Mouse (Mus musculus) kidney, adult 2 months (tissue): ENCODE data around the gene Azin2.

ENCODE experiments used
- CTCF ChIP-seq: fragments of 200-500 bp; conservative IDR thresholded peaks from 2 replicates; pipeline ENCODE4 v1.5.1; 2011; ENCODE audit warnings: low read depth, mild to moderate bottlenecking, control low read depth, low read length, moderate library complexity, mixed read lengths; ENCODE audit not compliant: insufficient read depth, insufficient read length
- POLR2A ChIP-seq: fragments of 200-500 bp; IDR thresholded peaks from one replicate; pipeline ENCODE4 v1.6.1; 2011; ENCODE audit warnings: low read depth, low read length, control low read depth

- TF ChIP-seq CTCF (no peak), POLR2A (no peak)
Observed at GRCm38 (mm10) chr4:128917756-128918155, 44.5 kb downstream of the Azin2 start.
